Mouse (Mus musculus) cerebellum, adult 2 months (tissue): Measurements from ENCODE around the gene Pecr. TPM values are rescaled to one million over a fixed set of nuclear protein-coding genes. Genes with fewer than 3 reads are reported as not detected.
"Not testable (repeated sequence)": the region's sequence is repeated elsewhere in the genome, so short reads cannot be mapped to it uniquely, and the experiment has no call there.

Experiments
- DNase-seq, 2 experiments: peaks; one replicate each; pipeline ENCODE4 v3.0.0; 2021
- H3K27ac ChIP-seq: fragments of 200-500 bp; 2 replicates; pipeline ENCODE4 v1.5.1; 2012; ENCODE audit warnings: low read length, control low read depth, inconsistent platforms; ENCODE audit not compliant: insufficient read depth
- H3K27me3 ChIP-seq: fragments of 200-500 bp; 2 replicates; pipeline ENCODE4 v1.6.1; 2012; ENCODE audit warnings: inconsistent platforms, mild to moderate bottlenecking, low read length, moderate library complexity; ENCODE audit not compliant: control insufficient read depth, insufficient read depth
- H3K4me1 ChIP-seq: fragments of 200-500 bp; 2 replicates; pipeline ENCODE4 v1.6.1; 2011; ENCODE audit warnings: low read length; ENCODE audit not compliant: control insufficient read depth, insufficient read depth
- H3K4me3 ChIP-seq: fragments of 200-500 bp; replicated peaks from 2 replicates; pipeline ENCODE3; 2011; ENCODE audit warnings: mild to moderate bottlenecking, low read depth, low read length, control low read depth; ENCODE audit not compliant: insufficient read depth
- CTCF ChIP-seq: fragments of 200-500 bp; IDR thresholded peaks from 2 replicates; pipeline ENCODE4 v1.5.1; 2011; ENCODE audit warnings: low read depth, mild to moderate bottlenecking, control low read depth, low read length, moderate library complexity, borderline replicate concordance; ENCODE audit not compliant: insufficient read depth
- POLR2A ChIP-seq: fragments of 200-500 bp; IDR thresholded peaks from 2 replicates; pipeline ENCODE4 v1.6.1; 2011; ENCODE audit warnings: low read length, control low read depth, borderline replicate concordance; ENCODE audit not compliant: insufficient read depth
- WGBS: fragments of 180-500 bp; shearing (Covaris S2); methylation state at CpG from one replicate; pipeline ENCODE4 v1.1.7; 2018; 5-methylcytosine and 5-hydroxymethylcytosine counted together
- polyA plus RNA-seq: library from polyadenylated mRNA; depleted of rRNA; stranded (reverse); fragments of >200 nt; gene quantifications from 2 replicates; pipeline ENCODE4 v1.2.3, GENCODE M21; 2012

Pecr gene
- polyA plus RNA-seq, 1 experiment: 6.8 TPM

GRCm38 (mm10) chr1:72225720-72226171 lies 58.4 kb downstream of the Pecr start:
- H3K27me3 ChIP-seq, H3K4me1 ChIP-seq: not testable (repeated sequence)
- Histone ChIP-seq H3K4me3 (peak overlapping the region; percentile 85), H3K27ac (peak overlapping the region; percentile 10; the same call in 1 of the 2 replicates)
- DNase-seq: peak; percentile 85 to 87
- TF ChIP-seq POLR2A: peak; percentile 66; the same call in 1 of the 2 replicates
- under 1% methylated on average over 25 of the region's 31 CpGs for WGBS

DNA sequence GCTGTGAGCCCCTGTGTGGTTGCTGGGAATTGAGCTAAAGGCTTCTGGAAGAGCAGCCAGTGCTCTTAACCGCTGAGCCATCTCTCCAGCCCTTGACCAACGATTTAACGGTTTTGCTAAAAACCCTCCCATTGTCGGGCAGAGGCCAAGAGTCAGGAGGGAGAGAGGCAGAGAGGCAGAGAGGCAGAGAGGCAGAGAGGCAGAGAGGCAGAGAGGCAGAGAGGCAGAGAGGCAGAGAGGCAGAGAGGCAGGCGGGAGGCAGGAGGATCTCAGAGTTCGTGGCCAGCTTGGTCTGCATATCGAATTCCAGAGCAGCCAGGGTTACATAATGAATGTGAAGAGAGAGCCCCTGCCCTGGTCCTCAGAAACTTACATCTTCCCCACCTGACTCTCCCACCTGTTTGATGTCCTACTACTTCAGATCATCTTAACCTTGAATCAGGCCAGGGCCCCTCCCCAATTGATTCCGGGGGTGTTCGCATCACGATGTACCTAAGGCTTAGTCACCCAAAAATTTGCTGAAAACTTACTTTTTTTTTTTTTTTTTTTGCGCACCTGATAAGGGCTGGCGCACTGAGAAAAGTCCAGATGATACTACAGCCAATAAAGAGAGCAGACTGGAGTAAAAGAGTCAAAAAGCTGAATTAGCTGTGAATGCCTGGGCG lies 58.9 kb downstream of the Pecr start:
- Histone ChIP-seq H3K27me3 (no peaks in the 10 kb centered on the region), H3K4me3 (peak overlapping the region; percentile 85), H3K4me1 (no peaks in the 10 kb centered on the region), H3K27ac (peak overlapping the region; percentile 10; the same call in 1 of the 2 replicates)
- TF ChIP-seq POLR2A: no peak
- no peak for TF ChIP-seq CTCF
- peak; percentile 29 to 41 for DNase-seq
- 17% methylated on average over 13 of the region's 13 CpGs for WGBS

- no peak overlapping the region for H3K4me3 ChIP-seq
- H3K4me1 ChIP-seq: peaks cover 9% of the 10 kb centered on the region; the same call in 1 of the 2 replicates
- no peaks in the 10 kb centered on the region for H3K27me3 ChIP-seq
- no peak overlapping the region for H3K27ac ChIP-seq
- no peak for TF ChIP-seq POLR2A
- TF ChIP-seq CTCF: peak; percentile 67
- WGBS: 9% methylated on average over 4 of the region's 4 CpGs
- DNase-seq: peak; percentile 66 to 77
These were observed 64.1 kb downstream of the Pecr start for GRCm38 (mm10) chr1:72220008-72220407.

DNA sequence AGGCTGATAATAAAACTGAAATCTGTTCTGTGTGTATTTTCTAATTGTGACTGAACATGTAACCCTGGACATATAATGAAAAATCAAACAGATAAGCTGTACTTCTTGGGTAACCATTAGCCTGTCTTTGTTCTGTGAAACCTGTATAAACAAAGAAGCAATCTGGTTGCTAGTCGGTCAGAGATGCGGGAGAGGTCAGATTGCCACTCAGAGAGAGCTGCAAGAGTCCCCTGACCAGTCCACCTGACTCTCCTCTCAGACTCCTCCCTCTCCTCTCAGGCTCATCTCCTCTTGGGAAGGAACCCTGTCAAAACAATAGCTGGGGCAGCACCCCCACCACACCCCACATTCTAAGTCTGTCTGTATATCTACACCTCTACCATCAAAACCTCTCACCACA lies 65.0 kb downstream of the Pecr start:
- peaks cover 15% of the 10 kb centered on the region for H3K4me1 ChIP-seq

DNA sequence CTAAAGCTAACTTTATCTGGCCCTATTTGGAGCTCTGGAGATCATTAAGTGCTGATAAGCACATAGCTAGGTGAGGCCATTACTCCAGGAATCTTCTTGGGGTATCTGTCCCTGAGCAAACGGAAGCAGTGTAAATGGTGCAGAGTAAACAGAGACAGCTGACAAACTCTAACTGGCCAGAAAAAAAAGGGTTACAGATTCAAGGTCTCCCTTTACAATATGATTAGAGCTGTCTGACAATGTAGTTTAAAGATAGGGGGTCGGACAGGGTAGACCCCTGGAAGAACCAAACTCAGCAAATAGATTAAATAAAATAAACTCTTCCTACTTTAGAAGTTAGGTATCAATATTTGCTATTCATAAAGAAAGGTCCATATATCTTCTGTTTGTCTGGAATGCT lies 65.5 kb downstream of the Pecr start:
- Histone ChIP-seq H3K27ac (no peak overlapping the region), H3K4me1 (peaks cover 18% of the 10 kb centered on the region), H3K4me3 (no peak overlapping the region), H3K27me3 (no peaks in the 10 kb centered on the region)
- no peak for TF ChIP-seq CTCF
- no peak for TF ChIP-seq POLR2A
- WGBS: 94% methylated on average over 2 of the region's 2 CpGs
- no peak for DNase-seq

More for the DNA sequence above, 65.0 kb downstream of the Pecr start:
- Histone ChIP-seq H3K4me3 (no peak overlapping the region), H3K27ac (no peak overlapping the region), H3K27me3 (no peaks in the 10 kb centered on the region)
- TF ChIP-seq POLR2A (no peak), CTCF (no peak)
- no peak for DNase-seq
- WGBS: 97% methylated on average over 2 of the region's 2 CpGs

- no peak overlapping the region for H3K27ac ChIP-seq
- H3K4me3 ChIP-seq: no peak overlapping the region
- H3K27me3 ChIP-seq: no peaks in the 10 kb centered on the region
- no peak for DNase-seq
- H3K4me1 ChIP-seq: peaks cover 21% of the 10 kb centered on the region
- 94% methylated on average over 7 of the region's 7 CpGs for WGBS
- no peak for TF ChIP-seq POLR2A
- TF ChIP-seq CTCF: no peak
These were observed 67.4 kb downstream of the Pecr start for GRCm38 (mm10) chr1:72216761-72217160.

DNA sequence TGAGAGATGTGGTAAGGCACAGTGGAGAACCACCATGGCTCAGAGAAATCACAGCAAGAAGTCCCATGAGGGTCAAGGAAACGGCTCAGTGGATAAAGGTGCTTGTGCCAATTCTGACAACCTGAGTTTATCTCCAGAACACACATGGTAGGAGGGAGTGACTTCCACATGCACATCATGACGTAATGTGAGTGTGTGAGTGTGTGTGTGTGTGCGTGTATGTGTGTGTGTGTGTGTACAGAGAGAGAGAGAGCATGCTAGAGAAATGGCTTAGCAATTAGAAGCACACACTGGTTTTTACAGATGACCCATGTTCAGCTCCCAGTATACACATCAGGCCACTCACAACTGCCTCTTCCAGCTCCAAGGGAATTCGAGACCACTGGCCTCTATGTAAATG lies 68.9 kb downstream of the Pecr start:
- Histone ChIP-seq H3K4me1 (peaks cover 21% of the 10 kb centered on the region), H3K4me3 (no peak overlapping the region), H3K27ac (0 out of 2 replicates have a peak overlapping the region, but pooled peaks have one; percentile 17), H3K27me3 (no peaks in the 10 kb centered on the region)
- TF ChIP-seq POLR2A (no peak), CTCF (no peak)
- no peak for DNase-seq
- WGBS: 50% methylated on average over 4 of the region's 4 CpGs

DNA sequence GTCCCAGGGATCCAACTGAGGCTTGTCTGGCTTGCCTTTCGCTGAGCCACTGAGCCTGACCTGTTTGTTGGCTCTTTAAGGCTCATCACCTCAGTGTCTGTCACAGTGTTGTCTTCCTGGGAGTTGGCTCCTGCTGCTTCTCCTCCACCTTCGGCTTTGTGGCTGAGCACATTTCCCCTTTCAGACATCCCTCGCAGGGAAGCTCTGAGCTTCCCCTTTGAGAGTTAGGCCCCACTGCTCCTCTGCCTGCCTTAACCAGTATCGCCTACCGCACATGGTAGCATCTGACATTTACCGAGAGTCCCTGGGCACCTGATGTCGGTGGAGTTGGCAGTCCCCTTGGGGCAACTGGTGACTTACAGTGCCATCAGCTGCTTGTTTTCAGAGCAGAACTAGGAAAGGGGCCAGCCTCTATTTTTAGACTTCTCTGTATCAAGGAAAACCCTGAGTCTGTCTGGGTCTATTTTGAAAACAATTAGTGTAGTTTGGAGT lies 69.6 kb downstream of the Pecr start:
- 5% methylated on average over 7 of the region's 7 CpGs for WGBS
- Histone ChIP-seq H3K27ac (peak overlapping the region; percentile 31; the same call in 1 of the 2 replicates), H3K4me3 (no peak overlapping the region), H3K4me1 (peaks cover 17% of the 10 kb centered on the region), H3K27me3 (no peaks in the 10 kb centered on the region)
- peak; percentile 71 to 87 for DNase-seq
- TF ChIP-seq POLR2A (no peak), CTCF (no peak)
